ENCODE assay signal across 11 mouse cellular contexts in genomic region chr2:74753175-74753523, GRCm38 (mm10). TPM values are rescaled to one million over a fixed set of nuclear protein-coding genes. Genes with fewer than 3 reads are reported as not detected.
DNase-seq lines count a peak whose midpoint lies in the region; ATAC-seq lines count a peak whose summit lies in the region.
"Had no signal": no experiment of that assay in that cellular context is flagged by ENCODE, and none has a peak within 500 bp of the region (broad histone marks: within the 10 kb centered on the region; RNA-seq: fewer than 3 reads in every experiment).

No protein-coding gene starts in this region.

- H3K9ac ChIP-seq in kidney, embryonic 14.5 days (ENCODE audit: low read depth, low read length) = peak overlapping the region; percentile 51
- peak overlapping the region; percentile 58 for H3K9ac ChIP-seq in hindbrain, embryonic 11.5 days (ENCODE audit: low read depth, low read length)
- no peak overlapping the region for H3K9ac ChIP-seq in midbrain, embryonic 12.5 days (replicated peaks)

- WGBS in kidney, embryonic 14.5 days = 1% methylated on average over 24 of the region's 25 CpGs
- WGBS in hindbrain, embryonic 11.5 days = under 1% methylated on average over 25 of the region's 25 CpGs
- under 1% methylated on average over 25 of the region's 25 CpGs for WGBS in midbrain, embryonic 12.5 days

- DNase-seq in kidney, postnatal 25 days = no peak
- no peak for DNase-seq in hindbrain, embryonic 11.5 days (ENCODE audit: low spot score)
- DNase-seq in gastrocnemius, adult 8-10 months (ENCODE audit: low spot score in 2 of 2) = no peak
- no peak for DNase-seq in frontal cortex, postnatal 25 days (ENCODE audit: low spot score in 2 of 2)
- no peak for DNase-seq in layer of hippocampus, adult 9-11 months
- DNase-seq: gastrocnemius, postnatal 25 days; thymus, postnatal 25 days had no signal

- H3K9me3 ChIP-seq in kidney, embryonic 14.5 days (ENCODE audit: control insufficient read depth, low read length) = 0 out of 2 replicates have a peak, but pooled peaks cover 4% of the 10 kb centered on the region
- no peaks in the 10 kb centered on the region for H3K9me3 ChIP-seq in hindbrain, embryonic 11.5 days (ENCODE audit: control insufficient read depth, low read length)
- no peaks in the 10 kb centered on the region for H3K9me3 ChIP-seq in midbrain, embryonic 12.5 days

- H3K4me1 ChIP-seq in kidney, embryonic 14.5 days (ENCODE audit: control insufficient read depth, insufficient read depth, low read length) = peaks cover 28% of the 10 kb centered on the region
- peaks cover 4% of the 10 kb centered on the region for H3K4me1 ChIP-seq in brown adipose tissue, adult 24 weeks (ENCODE audit: control insufficient read depth, insufficient read depth, insufficient read length, low read length)
- H3K4me1 ChIP-seq in hindbrain, embryonic 11.5 days (replicated peaks; ENCODE audit: control insufficient read depth, insufficient read depth, low read length) = peaks cover 7% of the 10 kb centered on the region
- peaks cover 22% of the 10 kb centered on the region for H3K4me1 ChIP-seq in midbrain, embryonic 12.5 days

- H3K4me2 ChIP-seq in kidney, embryonic 14.5 days (replicated peaks; ENCODE audit: low read depth, low read length) = peak overlapping the region; percentile 69
- peak overlapping the region; percentile 54 for H3K4me2 ChIP-seq in hindbrain, embryonic 11.5 days (replicated peaks; ENCODE audit: low read depth, low read length)
- peak overlapping the region; percentile 44 for H3K4me2 ChIP-seq in midbrain, embryonic 12.5 days (replicated peaks)

- peak overlapping the region; percentile 20; the same call in 1 of the 2 replicates for H3K27ac ChIP-seq in kidney, embryonic 14.5 days (ENCODE audit: low read depth, low read length)
- no peak overlapping the region for H3K27ac ChIP-seq in brown adipose tissue, adult 24 weeks (replicated peaks; ENCODE audit: low read depth, low read length)
- H3K27ac ChIP-seq in hindbrain, embryonic 11.5 days (ENCODE audit: low read depth, low read length) = peak overlapping the region; percentile 93
- no peak overlapping the region for H3K27ac ChIP-seq in midbrain, embryonic 12.5 days (replicated peaks)

- no peak; the same call in none of the 2 replicates for ATAC-seq in kidney, embryonic 14.5 days (ENCODE audit: low FRiP score, low TSS enrichment)
- ATAC-seq in hindbrain, embryonic 11.5 days (ENCODE audit: low FRiP score) = no peak; the same call in 1 of the 2 replicates
- no peak for ATAC-seq in midbrain, embryonic 12.5 days (ENCODE audit: low FRiP score, low read depth)

- H3K27me3 ChIP-seq in kidney, embryonic 14.5 days (ENCODE audit: control insufficient read depth, insufficient read depth, low read length) = peaks cover 7% of the 10 kb centered on the region; the same call in 1 of the 2 replicates
- peaks cover 46% of the 10 kb centered on the region for H3K27me3 ChIP-seq in hindbrain, embryonic 11.5 days (ENCODE audit: control insufficient read depth, insufficient read depth, low read length)
- H3K27me3 ChIP-seq in midbrain, embryonic 12.5 days = peaks cover 94% of the 10 kb centered on the region

- no peaks in the 10 kb centered on the region for H3K36me3 ChIP-seq in kidney, embryonic 14.5 days (ENCODE audit: control insufficient read depth, insufficient read depth, low read length)
- H3K36me3 ChIP-seq in hindbrain, embryonic 11.5 days (ENCODE audit: control insufficient read depth, insufficient read depth, low read length) = no peaks in the 10 kb centered on the region
- no peaks in the 10 kb centered on the region for H3K36me3 ChIP-seq in midbrain, embryonic 12.5 days

- H3K4me3 ChIP-seq in kidney, embryonic 14.5 days (ENCODE audit: low read length) = peak overlapping the region; percentile 40
- H3K4me3 ChIP-seq in brown adipose tissue, adult 24 weeks (ENCODE audit: insufficient read depth, low read depth, low read length) = peak overlapping the region; percentile 26; the same call in 1 of the 2 replicates
- peak overlapping the region; percentile 23 for H3K4me3 ChIP-seq in hindbrain, embryonic 11.5 days (ENCODE audit: low read depth, low read length)
- peak overlapping the region; percentile 27 for H3K4me3 ChIP-seq in midbrain, embryonic 12.5 days

RNA-seq across cellular contexts. Expression of gene Hoxd1, which starts 9.6 kb away (rescaled TPM):
- 1.8 and 1.9 TPM in 2 replicates for polyA plus RNA-seq in kidney, embryonic 14.5 days (2014; fragmentation: Nextera tagmentation; extraction: Ambion mirVana)
- not detected in 2 replicates for polyA plus RNA-seq in brown adipose tissue, adult 24 weeks (2012; ENCODE audit: insufficient read depth, insufficient read length, missing spikeins)
- polyA plus RNA-seq in hindbrain, embryonic 11.5 days (2014; fragmentation: Nextera tagmentation; extraction: Ambion mirVana) = 1.5 and 1.7 TPM in 2 replicates
- 0.31 and 0.40 TPM in 2 replicates for polyA plus RNA-seq in midbrain, embryonic 12.5 days (2016; fragmentation: Nextera tagmentation; extraction: Ambion mirVana)
- total RNA-seq in gastrocnemius, adult 8-10 months (2022) = not detected
- total RNA-seq: gastrocnemius, postnatal 25 days; liver, adult 2 months had no signal
- polyA plus RNA-seq: liver, adult 2 months had no signal

RNA-seq across cellular contexts. Expression of gene Gm28230, which starts 26.6 kb away (rescaled TPM):
- polyA plus RNA-seq in kidney, embryonic 14.5 days (2014; fragmentation: Nextera tagmentation; extraction: Ambion mirVana) = 2.3 and 4.0 TPM in 2 replicates
- polyA plus RNA-seq in brown adipose tissue, adult 24 weeks (2012; ENCODE audit: insufficient read depth, insufficient read length, missing spikeins) = not detected in 2 replicates
- polyA plus RNA-seq in hindbrain, embryonic 11.5 days (2014; fragmentation: Nextera tagmentation; extraction: Ambion mirVana) = 0.73 and 0.89 TPM in 2 replicates
- not detected in 2 replicates for polyA plus RNA-seq in midbrain, embryonic 12.5 days (2016; fragmentation: Nextera tagmentation; extraction: Ambion mirVana)
- total RNA-seq in gastrocnemius, adult 8-10 months (2022) = under 1 TPM in 1 of 4 experiments, not detected in 3; 0.31 TPM
- total RNA-seq: liver, adult 2 months had no signal
- polyA plus RNA-seq: liver, adult 2 months had no signal

RNA-seq across cellular contexts. Expression of gene Hoxd4, which starts 41.4 kb away (rescaled TPM):
- 6.3 and 18.7 TPM in 2 replicates for polyA plus RNA-seq in kidney, embryonic 14.5 days (2014; fragmentation: Nextera tagmentation; extraction: Ambion mirVana)
- polyA plus RNA-seq in brown adipose tissue, adult 24 weeks (2012; ENCODE audit: insufficient read depth, insufficient read length, missing spikeins) = 1.3 and 2.6 TPM in 2 replicates
- polyA plus RNA-seq in hindbrain, embryonic 11.5 days (2014; fragmentation: Nextera tagmentation; extraction: Ambion mirVana) = 3.3 and 3.7 TPM in 2 replicates
- polyA plus RNA-seq in midbrain, embryonic 12.5 days (2016; fragmentation: Nextera tagmentation; extraction: Ambion mirVana) = not detected in 2 replicates
- total RNA-seq in gastrocnemius, adult 8-10 months (2022) = 1 to 10 TPM; 1.1 to 1.9 (median 1.5) TPM

RNA-seq across cellular contexts. Expression of gene Hoxd3, which starts 41.4 kb away (rescaled TPM):
- 12.3 and 12.6 TPM in 2 replicates for polyA plus RNA-seq in kidney, embryonic 14.5 days (2014; fragmentation: Nextera tagmentation; extraction: Ambion mirVana)
- not detected in 2 replicates for polyA plus RNA-seq in brown adipose tissue, adult 24 weeks (2012; ENCODE audit: insufficient read depth, insufficient read length, missing spikeins)
- 49.5 and 58.0 TPM in 2 replicates for polyA plus RNA-seq in hindbrain, embryonic 11.5 days (2014; fragmentation: Nextera tagmentation; extraction: Ambion mirVana)
- not detected in 2 replicates for polyA plus RNA-seq in midbrain, embryonic 12.5 days (2016; fragmentation: Nextera tagmentation; extraction: Ambion mirVana)
- total RNA-seq in gastrocnemius, adult 8-10 months (2022) = under 1 TPM in 2 of 4 experiments, not detected in 2; 0.17 to 0.29 TPM
- total RNA-seq: gastrocnemius, postnatal 25 days; liver, adult 2 months had no signal
- polyA plus RNA-seq: liver, adult 2 months had no signal

RNA-seq across cellular contexts. Expression of gene Hoxd8, which starts 48.7 kb away (rescaled TPM):
- polyA plus RNA-seq in kidney, embryonic 14.5 days (2014; fragmentation: Nextera tagmentation; extraction: Ambion mirVana) = 45.0 and 45.2 TPM in 2 replicates
- polyA plus RNA-seq in brown adipose tissue, adult 24 weeks (2012; ENCODE audit: insufficient read depth, insufficient read length, missing spikeins) = 7.4 and 10.4 TPM in 2 replicates
- 0.19 and 0.50 TPM in 2 replicates for polyA plus RNA-seq in hindbrain, embryonic 11.5 days (2014; fragmentation: Nextera tagmentation; extraction: Ambion mirVana)
- polyA plus RNA-seq in midbrain, embryonic 12.5 days (2016; fragmentation: Nextera tagmentation; extraction: Ambion mirVana) = 0.08 and 0.15 TPM in 2 replicates
- total RNA-seq in gastrocnemius, adult 8-10 months (2022) = 10 to 100 TPM; 46.8 to 53.5 (median 51.3) TPM
- total RNA-seq: liver, adult 2 months had no signal

Comparison
In these comparisons a context has a peak if more than half of its experiments do, and no peak if none do; other contexts are left out.
1. H3K27ac ChIP-seq: peak in kidney, embryonic 14.5 days (single experiment) and hindbrain, embryonic 11.5 days (single experiment); none in brown adipose tissue, adult 24 weeks (single experiment) and midbrain, embryonic 12.5 days (single experiment).
2. Peak in every context shown above with its lines, with median percentiles within 50 percentile points of each other: H3K4me2 ChIP-seq and H3K4me3 ChIP-seq.